ENCODE assay signal across 20 mouse cellular contexts in the genomic region with DNA sequence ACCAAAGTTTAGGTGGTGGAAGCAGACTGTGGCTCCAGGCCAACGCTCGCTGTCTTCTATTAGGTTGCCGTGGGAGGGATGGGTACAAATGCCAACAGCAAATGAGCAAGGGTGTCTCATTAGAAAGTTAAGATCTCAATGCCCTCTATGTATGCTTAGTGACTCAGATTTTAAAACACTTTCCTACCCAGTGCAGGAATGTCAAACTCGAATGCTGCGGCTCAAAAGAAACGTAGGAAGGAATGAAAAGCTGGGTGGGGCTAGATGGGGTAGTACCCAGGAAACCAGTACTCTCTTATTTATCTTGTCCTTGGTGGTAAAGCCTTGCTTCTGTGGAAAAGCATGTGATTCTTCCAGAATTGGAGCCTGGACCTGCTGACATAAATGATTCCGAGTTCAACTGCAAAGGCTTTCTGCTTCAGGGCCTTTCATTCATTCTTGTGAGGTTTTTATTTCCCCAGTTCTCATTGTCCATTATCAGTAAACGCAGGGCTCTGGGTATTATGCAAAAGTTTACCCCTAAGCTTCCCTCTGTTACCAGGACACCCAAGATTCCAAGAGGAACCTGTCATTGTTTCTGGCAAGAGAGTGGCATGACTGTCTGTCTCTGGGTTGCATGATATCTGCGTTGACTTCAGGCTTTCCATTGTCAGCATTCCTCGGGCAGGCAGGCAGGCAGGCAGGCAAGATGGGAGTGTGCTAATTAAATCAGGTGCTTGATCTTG.
A peak's percentile ranks its signal among the peaks of the same experiment; 100 is the strongest.
DNase-seq lines count a peak whose midpoint lies in the region; ATAC-seq and TF ChIP-seq lines count a peak whose summit lies in the region.
"Had no signal": no experiment of that assay in that cellular context is flagged by ENCODE, and none has a peak within 500 bp of the region (broad histone marks: within the 10 kb centered on the region; RNA-seq: fewer than 3 reads in every experiment).

No protein-coding gene starts in this region.

- ATAC-seq in lung, postnatal 0 days = peak; percentile 77
- peak; percentile 58; the same call in 1 of the 2 replicates for ATAC-seq in stomach, embryonic 16.5 days (ENCODE audit: insufficient read depth, low FRiP score)
- ATAC-seq in cerebellum, adult (ENCODE audit: insufficient number of reproducible peaks, low FRiP score, low TSS enrichment) = no peak
- ATAC-seq: activated CD4-positive, CD25-positive, alpha-beta regulatory T cell, adult 4 months; forebrain, postnatal 0 days had no signal

- TF ChIP-seq POLR2A in heart, adult 2 months (IDR thresholded peaks at IDR 0.05; ENCODE audit: insufficient read depth, low read depth, low read length) = no peak

- no peaks in the 10 kb centered on the region for H3K27me3 ChIP-seq in heart, adult 2 months (ENCODE audit: control insufficient read depth, insufficient read depth, low read length)
- no peaks in the 10 kb centered on the region for H3K27me3 ChIP-seq in lung, postnatal 0 days (replicated peaks; ENCODE audit: insufficient read depth, low read length)
- no peaks in the 10 kb centered on the region for H3K27me3 ChIP-seq in stomach, embryonic 16.5 days (ENCODE audit: control insufficient read depth, insufficient read depth, low read length)
- H3K27me3 ChIP-seq: embryonic facial prominence, embryonic 13.5 days; lung, embryonic 15.5 days; neural tube, embryonic 13.5 days had no signal

- H3K27ac ChIP-seq in heart, adult 2 months = no peak overlapping the region
- peak overlapping the region; percentile 66 for H3K27ac ChIP-seq in lung, postnatal 0 days (ENCODE audit: low read length)
- no peak overlapping the region for H3K27ac ChIP-seq in stomach, embryonic 16.5 days (ENCODE audit: low read length)
- H3K27ac ChIP-seq: embryonic facial prominence, embryonic 13.5 days; gastrocnemius, adult 2 months; limb, embryonic 10.5 days had no signal

- WGBS in heart, adult 2 months = 53% methylated on average over 10 of the region's 10 CpGs
- 63% methylated on average over 10 of the region's 10 CpGs for WGBS in lung, postnatal 0 days
- WGBS in stomach, embryonic 16.5 days = 63% methylated on average over 10 of the region's 10 CpGs

- H3K4me1 ChIP-seq in heart, adult 2 months (ENCODE audit: control insufficient read depth, insufficient read depth, low read length) = peaks cover 4% of the 10 kb centered on the region
- H3K4me1 ChIP-seq in lung, postnatal 0 days (ENCODE audit: insufficient read depth, low read depth, low read length) = peaks cover 8% of the 10 kb centered on the region
- H3K4me1 ChIP-seq in stomach, embryonic 16.5 days (ENCODE audit: control insufficient read depth, insufficient read depth, low read length) = 0 out of 2 replicates have a peak, but pooled peaks cover 6% of the 10 kb centered on the region
- H3K4me1 ChIP-seq: embryonic facial prominence, embryonic 13.5 days had no signal

- no peak for TF ChIP-seq EP300 in heart, adult 2 months (IDR thresholded peaks at IDR 0.05; ENCODE audit: insufficient read depth, low read depth, low read length)
- TF ChIP-seq EP300 in lung, postnatal 0 days (IDR thresholded peaks at IDR 0.05) = peak; percentile 67

- H3K79me2 ChIP-seq in heart, adult 2 months (replicated peaks; ENCODE audit: control insufficient read depth, insufficient read depth, low read length) = no peaks in the 10 kb centered on the region

- peak; percentile 88 for DNase-seq in heart, adult 11 months
- no peak for DNase-seq in heart, adult 2 months
- peak; percentile 44 for DNase-seq in lung, postnatal 0 days (ENCODE audit: low spot score)
- DNase-seq in lung, postnatal 14 days = no peak
- DNase-seq in fat pad, adult 2 months (ENCODE audit: extremely low read depth, low read depth, low spot score) = peak; percentile 40
- no peak for DNase-seq in right cerebral cortex, postnatal 10 days (ENCODE audit: low spot score in 2 of 2)
- DNase-seq: adrenal gland, postnatal 36 days; cerebellum, adult 9-10 months; forebrain, postnatal 0 days; gastrocnemius, adult 2 months; kidney, adult 18-20 months; kidney, postnatal 10 days had no signal

- TF ChIP-seq CTCF in heart, adult 2 months (IDR thresholded peaks at IDR 0.05) = no peak
- TF ChIP-seq CTCF in lung, postnatal 0 days (IDR thresholded peaks at IDR 0.05) = no peak

- no peaks in the 10 kb centered on the region for H3K9me3 ChIP-seq in lung, postnatal 0 days (ENCODE audit: low read length)
- H3K9me3 ChIP-seq in stomach, embryonic 16.5 days (replicated peaks; ENCODE audit: control insufficient read depth, low read length) = no peaks in the 10 kb centered on the region
- H3K9me3 ChIP-seq: embryonic facial prominence, embryonic 13.5 days; limb, embryonic 10.5 days; lung, embryonic 15.5 days; neural tube, embryonic 13.5 days had no signal

- no peaks in the 10 kb centered on the region for H3K36me3 ChIP-seq in heart, adult 2 months (ENCODE audit: control insufficient read depth, insufficient read depth, low read length)
- H3K36me3 ChIP-seq in lung, postnatal 0 days (ENCODE audit: insufficient read depth, low read length) = no peaks in the 10 kb centered on the region
- H3K36me3 ChIP-seq in stomach, embryonic 16.5 days (ENCODE audit: control insufficient read depth, insufficient read depth, low read length) = no peaks in the 10 kb centered on the region
- H3K36me3 ChIP-seq: embryonic facial prominence, embryonic 13.5 days; limb, embryonic 10.5 days; lung, embryonic 15.5 days; neural tube, embryonic 13.5 days had no signal

- H3K9ac ChIP-seq in heart, adult 2 months (ENCODE audit: low read depth, low read length) = no peak overlapping the region
- H3K9ac ChIP-seq in lung, postnatal 0 days (replicated peaks; ENCODE audit: low read depth) = no peak overlapping the region
- H3K9ac ChIP-seq in stomach, embryonic 16.5 days (ENCODE audit: low read length) = no peak overlapping the region
- H3K9ac ChIP-seq: embryonic facial prominence, embryonic 13.5 days; forebrain, postnatal 0 days; lung, embryonic 15.5 days; neural tube, embryonic 13.5 days had no signal

- intact Hi-C loops in heart, adult 2 months (cut with DNase I) = no loop called here

- H3K4me2 ChIP-seq in lung, postnatal 0 days (replicated peaks; ENCODE audit: low read depth, low read length) = no peak overlapping the region
- H3K4me2 ChIP-seq in stomach, embryonic 16.5 days (ENCODE audit: low read depth, low read length) = no peak overlapping the region
- H3K4me2 ChIP-seq: embryonic facial prominence, embryonic 13.5 days; liver, embryonic 11.5 days; lung, embryonic 15.5 days; neural tube, embryonic 13.5 days had no signal

- H3K4me3 ChIP-seq in heart, adult 2 months = no peak overlapping the region
- H3K4me3 ChIP-seq in lung, postnatal 0 days (ENCODE audit: low read depth, low read length) = no peak overlapping the region
- H3K4me3 ChIP-seq in stomach, embryonic 16.5 days (replicated peaks; ENCODE audit: low read length) = no peak overlapping the region
- H3K4me3 ChIP-seq: embryonic facial prominence, embryonic 13.5 days; gastrocnemius, adult 2 months; limb, embryonic 10.5 days; lung, embryonic 15.5 days; neural tube, embryonic 13.5 days had no signal

Comparison
In these comparisons a context has a peak if more than half of its experiments do, and no peak if none do; other contexts are left out.
1. DNase-seq: peak in heart, adult 11 months (single experiment), lung, postnatal 0 days (single experiment) and fat pad, adult 2 months (single experiment); none in heart, adult 2 months (0 of 2), lung, postnatal 14 days (single experiment) and right cerebral cortex, postnatal 10 days (0 of 2).